Mouse (Mus musculus) kidney, adult 8-10 months (tissue): ENCODE results near the gene Cd63.

Experiments
- DNase-seq, 2 experiments: peaks; one replicate each; pipeline ENCODE4 v3.0.0; 2022

The Cd63 gene

GRCm38 (mm10) chr10:128931441-128931840 lies 30.7 kb downstream of the Cd63 start:
- DNase-seq: no peak

DNA sequence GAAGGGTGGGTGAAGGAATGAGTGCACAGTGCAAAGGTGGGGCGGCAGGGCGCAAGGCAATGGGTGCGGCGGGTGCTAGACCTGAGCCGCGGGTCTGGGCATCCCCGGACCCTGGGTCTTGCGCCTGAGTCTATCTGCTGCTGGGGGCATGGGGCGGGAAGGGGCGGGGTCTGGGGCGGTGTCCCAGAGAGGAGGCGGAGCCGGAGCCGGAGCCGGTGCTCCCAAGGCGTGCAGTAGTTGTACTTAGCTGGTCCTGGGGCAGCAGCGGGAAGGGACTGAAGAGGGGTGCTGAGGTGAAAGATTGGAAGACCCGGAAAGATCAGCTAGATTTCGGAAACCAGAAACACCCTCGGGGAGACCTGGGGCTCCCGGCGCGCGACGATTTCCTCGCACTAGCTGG lies 32.8 kb downstream of the Cd63 start, which contains the start of gene Itga7:
Gene Itga7, plus strand, starts transcription at position 245 of the 400 bp plus-strand sequence.
- peak in 1 of 2 experiments; percentile 40 for DNase-seq

DNA sequence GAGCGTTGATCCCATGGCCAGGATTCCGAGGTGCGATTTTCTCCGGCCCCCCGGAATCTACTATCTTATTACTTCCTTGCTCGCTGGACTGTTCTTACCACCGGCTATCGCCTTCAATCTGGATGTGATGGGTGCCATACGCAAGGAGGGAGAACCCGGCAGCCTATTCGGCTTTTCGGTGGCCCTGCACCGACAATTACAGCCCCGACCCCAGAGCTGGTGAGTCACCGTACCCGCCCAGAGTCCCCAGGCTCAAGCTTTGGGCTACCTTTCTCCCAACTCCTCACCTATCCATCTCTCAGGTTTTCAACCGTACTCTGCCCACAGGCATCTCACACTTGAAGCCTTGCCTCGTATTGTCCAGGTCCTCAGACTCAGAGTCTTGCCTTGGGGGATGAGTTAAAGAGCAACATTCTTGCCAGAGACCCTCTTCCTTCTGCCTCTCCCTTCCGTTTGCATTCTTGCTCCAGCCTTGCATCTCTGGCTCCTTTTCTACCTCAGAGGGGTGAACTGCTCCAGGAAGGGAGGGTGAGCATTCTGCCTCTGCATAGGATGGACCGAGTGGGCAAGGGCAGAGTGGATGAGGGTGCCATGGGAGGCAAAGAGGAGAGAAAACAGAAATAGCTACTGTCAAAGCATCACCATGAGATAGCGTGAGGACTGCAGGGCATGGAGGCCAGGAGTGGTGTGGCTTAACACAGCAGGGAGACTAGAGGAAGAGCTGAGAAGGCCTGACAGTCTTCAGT lies 33.4 kb downstream of the Cd63 start:
- DNase-seq: no peak

DNA sequence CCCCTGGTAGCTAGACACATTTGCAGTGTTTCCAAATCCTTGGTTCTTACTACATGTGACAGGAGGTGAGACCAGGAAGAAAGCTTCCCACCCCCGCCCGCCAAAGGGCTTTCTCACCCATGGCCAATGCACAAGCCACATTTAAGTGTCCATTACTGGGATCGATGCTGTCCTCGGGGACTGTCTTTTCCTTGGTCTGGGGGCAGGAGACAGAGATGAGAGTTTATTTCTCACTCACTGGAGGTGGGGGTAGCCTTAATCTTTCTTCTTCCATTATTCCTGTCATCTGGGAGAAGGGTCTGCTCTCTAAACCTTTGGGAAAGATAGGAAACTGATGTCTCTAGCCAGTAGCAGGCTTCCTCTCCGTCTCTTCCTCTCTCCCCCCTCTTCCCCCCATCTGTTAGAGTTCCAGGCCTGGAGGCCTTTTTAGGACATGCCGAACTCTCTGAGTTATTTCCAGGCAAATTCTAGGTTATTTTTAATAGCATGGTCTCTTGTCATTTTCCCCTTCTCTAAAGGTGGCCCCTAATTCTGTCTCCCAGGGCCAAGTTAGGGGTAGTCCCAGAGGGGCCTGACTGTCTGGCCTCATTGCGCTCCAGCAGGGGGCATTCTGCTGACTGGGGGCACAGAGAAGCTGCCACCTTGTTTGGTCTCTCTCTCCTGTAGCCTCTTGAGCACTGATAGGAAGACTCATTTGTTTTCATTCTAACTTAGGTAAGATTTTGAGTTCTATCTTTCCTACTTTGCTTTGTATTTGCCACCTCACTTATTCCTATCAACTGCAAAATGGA lies 34.4 kb downstream of the Cd63 start:
- no peak for DNase-seq

GRCm38 (mm10) chr10:128935826-128936440 lies 35.1 kb downstream of the Cd63 start:
- DNase-seq: no peak

DNA sequence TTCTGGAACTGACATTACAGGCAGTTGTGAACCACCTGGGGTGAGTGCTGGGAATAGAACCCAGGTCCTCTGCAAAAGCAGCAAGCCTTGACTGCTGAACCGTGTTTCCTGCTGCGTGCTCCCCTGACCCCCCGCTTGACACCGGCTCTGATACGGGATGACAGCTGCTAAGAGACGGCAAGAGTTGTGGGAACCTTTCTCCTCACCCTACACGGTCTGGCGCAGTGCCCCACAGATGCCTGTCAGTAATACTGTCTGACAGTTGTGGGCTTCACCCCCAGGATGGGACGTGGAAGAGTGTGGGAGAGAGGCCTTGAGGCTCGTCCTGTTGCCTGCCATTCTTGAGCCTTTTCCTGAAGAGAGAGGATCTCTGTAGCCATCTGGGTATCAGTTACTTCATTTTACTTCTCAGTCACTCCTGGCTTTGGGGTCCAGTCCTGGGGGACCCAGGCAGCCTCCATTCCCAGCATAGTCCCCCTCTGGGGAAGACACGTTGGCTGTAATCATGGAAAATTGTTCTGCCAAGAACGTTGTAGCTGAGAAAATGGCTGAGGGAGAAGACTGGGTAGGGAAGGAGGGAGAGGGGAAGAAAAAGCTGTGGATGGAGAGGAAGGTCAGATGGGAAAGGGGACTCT lies 37.1 kb downstream of the Cd63 start:
- no peak for DNase-seq

GRCm38 (mm10) chr10:128938457-128938856 lies 37.7 kb downstream of the Cd63 start:
- peak; percentile 92 to 93 for DNase-seq

GRCm38 (mm10) chr10:128938974-128939373 lies 38.2 kb downstream of the Cd63 start:
- peak; percentile 41 to 56 for DNase-seq

DNA sequence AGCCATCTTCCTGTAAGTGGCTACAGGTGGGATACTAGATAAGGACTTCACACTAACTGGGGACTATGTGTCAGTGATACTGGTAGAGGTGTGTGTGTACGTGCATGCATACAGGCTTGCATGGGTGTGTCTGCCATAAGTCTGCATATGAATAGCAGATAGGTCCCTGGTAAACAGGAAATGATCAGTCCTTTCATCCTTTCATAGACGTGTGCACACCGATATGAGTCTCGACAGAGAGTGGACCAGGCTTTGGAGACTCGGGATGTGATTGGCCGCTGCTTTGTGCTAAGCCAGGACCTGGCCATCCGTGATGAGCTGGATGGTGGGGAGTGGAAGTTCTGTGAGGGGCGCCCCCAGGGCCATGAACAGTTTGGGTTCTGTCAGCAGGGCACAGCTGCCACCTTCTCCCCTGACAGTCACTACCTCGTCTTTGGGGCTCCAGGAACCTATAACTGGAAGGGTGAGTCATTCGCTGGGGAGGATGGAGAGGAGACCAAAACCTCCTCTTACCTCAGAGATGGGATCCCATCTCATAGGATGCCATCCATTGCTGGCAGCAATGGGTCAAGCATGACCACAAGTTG lies 39.8 kb downstream of the Cd63 start:
- DNase-seq: no peak

GRCm38 (mm10) chr10:128945675-128946074 lies 44.9 kb downstream of the Cd63 start:
- DNase-seq: peak; percentile 42 to 65

DNA sequence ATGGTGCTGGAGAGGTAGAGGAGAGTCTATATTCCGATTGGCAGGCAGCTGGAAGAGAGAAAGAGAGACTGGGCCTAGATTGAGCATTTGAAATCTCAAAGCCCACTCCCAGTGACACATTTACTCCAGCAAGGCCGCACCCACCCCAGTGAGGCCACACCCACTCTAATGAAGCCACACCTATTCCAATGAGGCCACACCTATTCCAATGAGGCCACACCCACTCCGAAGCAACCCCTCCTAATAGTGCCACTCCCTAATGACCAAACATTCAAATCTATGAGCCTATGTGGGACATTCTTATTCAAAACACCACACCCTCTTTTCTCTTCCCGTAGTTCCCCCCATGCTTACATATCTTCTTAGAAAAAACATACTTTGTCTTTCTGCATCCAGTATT lies 46.7 kb downstream of the Cd63 start:
- no peak for DNase-seq

GRCm38 (mm10) chr10:128950208-128950887 lies 49.6 kb downstream of the Cd63 start:
- no peak for DNase-seq

DNA sequence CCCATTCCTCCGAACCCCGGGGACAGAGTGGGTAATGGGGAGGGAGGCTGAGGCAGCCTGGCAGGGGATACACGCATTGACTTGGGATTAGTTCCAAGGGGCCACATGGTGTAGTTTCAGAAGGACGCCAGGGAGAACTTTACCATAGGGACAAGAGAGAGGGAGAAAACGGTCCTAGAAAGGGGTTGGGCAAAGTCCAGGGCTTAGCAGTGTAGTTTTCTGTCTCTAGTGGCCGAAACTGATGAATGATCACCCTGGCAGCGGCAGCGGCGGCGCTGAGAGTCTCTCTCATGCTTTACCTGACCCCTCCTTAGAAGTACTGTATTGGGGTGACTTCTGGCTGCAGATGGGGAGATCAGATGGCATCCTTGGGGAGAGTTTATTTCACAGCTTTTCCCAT lies 57.6 kb downstream of the Cd63 start:
- peak in 1 of 2 experiments; percentile 40 for DNase-seq

DNA sequence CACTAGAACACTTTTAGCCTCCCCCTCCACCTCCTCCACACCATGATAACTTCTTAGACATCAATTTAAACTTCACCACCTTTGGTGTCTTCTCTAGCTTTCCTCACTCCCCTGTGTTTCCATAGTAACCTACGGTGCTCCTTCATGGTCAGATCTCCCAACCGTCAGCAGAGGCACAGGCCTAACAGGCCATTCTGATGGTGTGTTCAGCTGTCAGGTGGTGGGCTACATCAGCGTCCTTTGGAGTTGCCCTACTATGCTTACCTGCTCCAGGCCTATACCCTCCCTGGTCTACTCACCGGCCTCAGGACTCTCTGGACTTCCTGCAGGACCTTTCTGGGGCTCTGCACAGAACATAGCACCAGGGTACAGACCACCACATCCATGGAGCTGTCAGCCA lies 59.4 kb downstream of the Cd63 start:
- no peak for DNase-seq

DNA sequence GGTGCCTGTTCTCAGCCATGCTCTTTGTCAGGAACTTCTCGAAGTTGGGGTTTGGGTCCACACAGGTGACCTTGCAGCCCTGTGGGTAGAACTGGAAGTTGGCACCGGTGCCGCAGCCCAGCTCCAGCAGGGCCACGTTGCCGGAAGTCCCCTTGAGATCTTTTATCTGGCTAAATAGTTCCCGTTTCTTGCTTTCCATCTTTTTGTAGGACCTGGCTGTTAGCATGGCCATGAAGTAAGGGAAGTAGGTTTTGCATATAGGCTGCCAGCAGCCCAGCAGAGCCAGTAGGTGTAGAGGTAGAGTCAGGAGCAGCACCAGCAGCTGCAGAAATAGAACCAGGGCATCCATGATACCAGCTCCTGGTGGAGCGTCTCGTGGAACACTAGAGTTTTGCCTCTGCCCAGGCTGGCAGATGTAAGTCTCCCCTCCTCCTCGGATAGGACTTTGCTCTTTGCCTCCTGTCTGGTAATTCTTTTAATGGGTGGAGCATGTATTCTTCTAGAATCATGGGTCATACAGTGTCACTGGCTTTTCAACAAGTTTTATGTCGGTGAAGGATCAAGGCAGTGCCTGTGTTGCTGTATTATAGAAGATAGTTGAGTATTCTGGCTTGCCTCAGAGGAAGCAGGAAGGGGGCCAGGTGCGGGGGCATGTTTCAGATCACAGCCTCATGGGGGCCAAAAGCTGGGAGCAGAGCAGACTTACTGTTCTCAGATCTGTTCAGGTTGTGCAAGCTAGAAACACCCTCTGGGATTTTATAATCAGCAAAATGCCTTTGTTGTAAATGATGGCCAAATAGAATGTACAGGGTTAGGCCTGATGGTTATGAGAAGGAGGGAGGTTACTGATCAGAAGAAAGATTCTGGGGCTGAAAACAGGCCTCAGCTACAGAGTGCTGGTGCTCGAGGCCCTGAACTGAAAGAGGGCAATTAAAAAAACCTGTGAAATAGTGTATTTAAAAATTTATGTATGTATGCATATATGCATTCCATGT lies 60.1 kb downstream of the Cd63 start, which contains the start of gene Mettl7b:
Gene Mettl7b, minus strand, starts transcription at position 399 of the 995 bp plus-strand sequence.
- DNase-seq: peak; percentile 80 to 82
